Mouse (Mus musculus): ENCODE data around the gene Bach2.

GRCm38 (mm10) chr4:32227970-32228557 lies 10.5 kb upstream of the Bach2 start:
- no peak for TF ChIP-seq POLR2A (IDR thresholded peaks at IDR 0.05; ENCODE audit: insufficient read depth, low read length)
- TF ChIP-seq CTCF (IDR thresholded peaks at IDR 0.05; ENCODE audit: low read depth, low read length) = no peak
